Mouse (Mus musculus): ENCODE measurements around the gene Palld.

The Palld gene

DNA sequence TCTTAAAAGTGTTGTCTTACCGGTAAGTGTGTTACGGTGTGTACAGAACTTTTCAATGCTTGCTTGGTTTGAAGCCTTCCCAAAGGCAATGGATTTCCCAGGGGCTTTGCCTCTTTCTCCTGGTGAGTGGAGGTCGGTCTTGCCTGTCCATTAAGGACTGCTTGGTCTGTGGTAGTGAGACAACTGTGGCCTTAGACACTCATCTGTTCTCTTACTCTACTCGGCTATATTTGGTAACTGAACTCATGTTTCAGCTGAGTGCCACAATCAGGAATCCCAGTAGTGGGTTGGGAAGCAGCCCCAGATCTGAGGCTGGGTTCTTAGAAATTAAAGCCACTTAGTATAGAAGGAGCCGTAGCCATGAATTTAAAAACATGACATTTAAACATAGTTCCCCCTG, at the start of gene Palld:
Palld (minus strand) TSS at position 170 of the 400 bp plus-strand sequence.
- DNase-seq: no peak

DNA sequence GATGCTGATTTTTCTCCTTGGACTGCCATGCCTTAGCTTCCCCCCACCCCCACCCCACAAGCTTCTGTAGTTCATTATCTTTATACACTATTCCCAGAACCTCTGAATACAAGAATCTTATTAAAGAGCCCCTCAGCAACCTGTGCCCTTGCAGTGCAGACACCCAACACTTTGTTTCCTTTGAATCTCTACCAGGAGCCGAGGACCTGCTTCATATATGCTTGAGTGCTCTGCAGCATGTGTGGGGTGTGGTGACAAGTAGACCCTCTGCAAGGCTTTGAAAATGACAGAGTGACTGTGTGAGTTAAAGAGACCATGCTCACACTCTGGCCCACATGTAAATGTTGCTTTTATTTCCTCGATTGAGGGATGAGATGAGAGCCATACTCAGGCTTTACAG, 35.1 kb upstream of the Palld start:
- no peak for DNase-seq

DNA sequence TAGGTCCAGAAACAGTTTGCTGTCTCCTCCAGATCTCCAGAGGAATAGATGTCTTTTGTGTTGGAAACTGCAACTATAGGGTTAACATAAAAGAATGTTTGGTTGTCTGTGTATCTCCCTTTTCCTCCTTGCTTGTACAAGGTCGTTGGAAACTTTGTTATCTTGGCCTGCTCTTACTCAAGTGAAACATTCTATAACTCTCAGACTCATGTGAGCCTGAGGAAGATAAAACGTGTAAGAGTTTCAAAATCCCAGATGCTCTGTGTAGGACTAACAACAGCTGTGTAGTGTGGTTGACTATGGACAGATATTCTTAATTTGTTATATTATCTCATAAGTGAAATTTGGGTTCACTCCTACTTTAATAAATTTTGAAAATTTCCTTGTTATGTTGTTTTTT, 30.8 kb upstream of the Palld start:
- no peak for DNase-seq

DNA sequence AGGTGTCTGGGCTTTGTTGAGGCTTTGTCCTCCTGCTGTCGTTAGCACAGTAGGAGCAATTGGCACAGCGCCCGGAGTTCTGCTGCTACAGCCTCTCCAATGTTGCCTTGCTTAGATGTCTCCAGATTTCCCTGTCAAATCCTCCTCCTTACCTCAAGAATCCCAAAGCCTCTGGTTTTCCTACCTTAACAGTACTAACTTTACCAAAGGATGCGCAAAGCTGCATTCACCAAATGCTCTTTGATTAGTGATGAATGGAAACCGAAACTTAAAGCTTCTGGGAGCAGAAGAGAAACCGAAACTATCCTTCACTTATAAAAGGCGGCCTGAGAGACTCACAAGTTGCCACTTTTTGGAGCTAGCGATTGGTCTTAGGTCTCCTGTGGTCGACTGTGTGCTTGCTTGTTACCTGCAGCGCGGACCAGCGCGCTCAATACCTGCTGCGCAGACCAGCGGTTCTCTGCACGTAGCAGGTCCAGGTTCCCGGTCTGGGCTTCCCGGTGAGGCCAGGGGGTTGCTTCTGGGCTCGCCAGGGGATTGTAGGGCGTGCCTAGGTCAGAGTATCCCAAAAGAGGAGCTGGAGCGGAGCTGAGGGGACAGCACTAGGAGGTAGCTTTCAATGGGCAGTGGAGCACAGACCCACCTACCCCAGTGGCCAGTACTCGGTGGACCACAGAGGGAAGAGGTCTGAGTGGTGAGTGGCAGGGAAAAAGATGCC, 25.4 kb upstream of the Palld start, which contains the start of gene Ddx60:
Ddx60 (plus strand) TSS at position 311 of the 718 bp plus-strand sequence.
- DNase-seq: peak; percentile 45

DNA sequence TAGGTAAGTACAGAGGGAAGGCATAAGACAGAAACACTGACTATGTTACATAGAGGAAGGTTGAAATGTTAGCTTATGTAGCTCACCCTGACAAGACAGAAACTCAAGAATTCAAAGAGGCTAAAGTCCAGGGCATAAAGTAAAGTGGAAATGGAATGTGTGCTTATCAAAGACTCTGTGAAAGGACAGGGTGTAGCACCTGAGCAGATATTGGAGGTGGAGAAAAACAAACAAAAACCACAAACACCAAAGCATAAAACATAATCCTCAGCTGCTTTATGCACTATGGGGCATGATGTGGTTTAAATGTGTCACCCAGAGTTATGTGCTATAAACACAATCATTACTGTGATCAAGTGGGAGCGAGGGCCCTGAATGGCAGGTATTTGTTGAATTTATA, 22.0 kb upstream of the Palld start:
- no peak for DNase-seq

DNA sequence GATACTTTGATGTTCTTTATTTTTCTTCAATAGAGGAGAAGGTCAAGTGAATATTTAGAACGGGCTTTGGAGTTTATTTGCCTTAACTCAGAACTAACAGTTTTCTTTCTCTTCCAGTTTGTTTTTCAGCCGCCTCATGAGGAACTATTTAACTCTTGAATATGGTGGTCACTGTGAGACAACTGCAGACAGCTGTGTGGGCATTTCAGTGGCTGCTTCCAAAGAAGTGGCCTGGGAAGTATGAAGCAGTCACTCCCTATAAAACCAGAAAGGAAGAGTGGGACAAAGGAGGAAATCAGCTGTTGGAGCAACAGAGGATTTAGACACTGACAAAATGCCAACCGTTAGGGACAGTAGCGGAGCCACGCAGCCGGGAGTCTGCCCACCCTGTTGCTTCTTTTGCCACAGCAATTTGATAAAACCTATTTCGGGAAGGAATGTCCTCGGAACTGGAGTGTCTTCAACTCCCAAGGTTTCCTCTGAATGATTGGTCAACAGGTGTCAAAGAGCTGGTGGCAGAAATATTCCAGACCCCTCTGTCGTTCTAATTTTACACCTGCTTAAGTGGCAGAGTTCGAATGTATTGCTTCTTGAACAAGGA, 19.1 kb upstream of the Palld start:
- no peak for DNase-seq

DNA sequence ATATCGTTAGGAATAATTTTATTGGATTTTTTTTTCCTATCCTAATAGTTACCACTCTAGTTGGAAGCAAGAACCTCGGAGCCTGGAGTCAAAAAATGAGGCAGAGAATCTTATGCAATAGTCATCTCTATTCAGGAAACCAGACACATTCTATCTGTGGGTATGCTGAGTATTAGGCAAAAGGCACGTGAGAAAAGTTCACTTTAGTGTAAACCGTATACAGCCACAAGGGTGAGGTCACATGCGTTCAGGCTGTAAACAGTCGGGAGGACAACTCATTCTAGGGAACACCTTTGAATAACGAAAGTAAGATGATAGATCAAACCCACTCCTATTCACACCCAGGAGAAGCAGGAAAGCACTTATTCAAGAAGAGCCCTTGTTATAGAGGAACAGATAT, 17.9 kb upstream of the Palld start:
- DNase-seq: no peak

DNA sequence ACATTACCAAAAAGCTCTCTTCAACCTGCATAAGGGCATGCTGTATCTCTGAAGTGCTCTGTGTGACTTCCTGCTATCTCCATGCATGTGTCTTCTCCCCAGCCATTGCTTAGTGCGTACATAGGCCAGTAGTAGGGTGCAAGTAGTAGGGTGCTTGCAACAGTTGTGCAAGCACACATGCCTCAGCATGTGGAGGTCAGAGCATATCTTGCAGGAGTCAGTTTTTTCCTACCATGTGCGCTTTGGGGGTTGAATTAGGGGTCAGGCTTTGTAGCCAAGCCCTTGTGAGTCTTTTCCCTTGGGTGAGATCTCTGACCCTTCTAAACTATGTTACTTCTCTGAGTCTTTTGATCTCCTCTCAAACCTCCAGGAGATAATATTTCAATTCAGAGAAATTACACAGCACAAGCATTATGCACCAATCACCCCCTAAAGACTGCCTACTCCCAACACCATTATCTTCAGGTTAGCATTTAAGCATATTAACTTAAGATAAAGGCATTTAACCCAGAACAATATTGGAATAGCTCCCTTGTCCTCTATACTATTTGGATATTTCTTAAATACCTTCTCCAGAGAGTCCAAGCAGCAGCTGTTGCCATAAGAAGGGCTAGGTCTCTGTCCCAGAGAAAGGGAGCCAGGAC, 16.8 kb upstream of the Palld start:
- no peak for DNase-seq

DNA sequence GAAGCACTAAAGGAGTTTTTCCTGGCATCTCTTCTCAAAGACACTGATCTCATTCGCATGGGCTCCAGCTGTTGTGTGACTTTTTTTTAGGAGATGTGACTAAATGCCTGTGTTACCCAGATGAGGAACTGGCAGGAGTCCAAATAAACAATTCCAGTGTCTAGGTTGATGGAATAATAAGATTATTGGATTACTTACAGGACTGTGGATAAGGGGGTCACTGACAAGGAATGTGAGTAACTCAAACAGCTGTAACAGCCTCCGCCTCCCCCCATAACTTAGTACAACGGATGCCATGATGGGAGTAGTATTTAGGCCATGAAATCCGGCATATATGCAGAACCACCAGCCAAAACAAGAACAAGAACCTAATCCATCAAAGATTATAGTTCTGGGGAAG, 14.8 kb upstream of the Palld start:
- DNase-seq: no peak

DNA sequence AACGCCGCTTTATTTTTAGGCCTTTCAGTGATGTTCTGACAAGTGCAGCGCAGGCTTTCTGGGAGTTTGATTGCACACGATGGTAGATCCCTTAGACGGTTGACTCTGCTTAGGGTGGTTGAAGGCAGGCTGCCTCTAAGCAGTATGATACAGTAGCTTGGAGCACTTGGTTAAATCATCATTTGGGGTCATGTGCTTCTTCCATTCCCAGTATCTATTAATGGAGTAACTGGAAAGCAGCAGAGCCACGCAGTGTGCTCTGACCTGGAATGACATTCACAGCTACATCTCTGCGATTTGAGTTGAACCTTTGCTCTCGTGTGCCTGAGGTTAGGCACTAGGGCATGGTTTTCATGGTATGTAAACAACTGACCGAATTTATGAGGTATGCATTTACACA, 11.5 kb upstream of the Palld start:
- no peak for DNase-seq

DNA sequence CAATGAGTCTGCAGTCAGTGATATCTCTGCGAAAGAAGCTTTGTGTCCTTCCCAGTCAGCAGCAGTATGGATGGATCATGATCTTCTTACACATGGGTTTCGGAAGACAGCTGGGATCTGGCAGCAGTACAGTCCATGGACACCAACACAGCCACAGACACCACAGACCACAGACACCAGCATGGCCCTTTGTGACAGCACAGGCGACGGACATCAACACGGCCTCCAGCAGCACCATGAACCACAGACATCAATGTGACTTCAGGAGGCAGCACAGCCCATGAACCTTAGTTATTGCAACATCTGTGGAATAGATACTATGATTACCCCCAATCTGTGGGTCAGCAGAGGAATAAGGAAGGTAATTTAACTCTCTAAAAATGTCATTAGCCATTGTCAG, 10.3 kb upstream of the Palld start:
- DNase-seq: no peak

DNA sequence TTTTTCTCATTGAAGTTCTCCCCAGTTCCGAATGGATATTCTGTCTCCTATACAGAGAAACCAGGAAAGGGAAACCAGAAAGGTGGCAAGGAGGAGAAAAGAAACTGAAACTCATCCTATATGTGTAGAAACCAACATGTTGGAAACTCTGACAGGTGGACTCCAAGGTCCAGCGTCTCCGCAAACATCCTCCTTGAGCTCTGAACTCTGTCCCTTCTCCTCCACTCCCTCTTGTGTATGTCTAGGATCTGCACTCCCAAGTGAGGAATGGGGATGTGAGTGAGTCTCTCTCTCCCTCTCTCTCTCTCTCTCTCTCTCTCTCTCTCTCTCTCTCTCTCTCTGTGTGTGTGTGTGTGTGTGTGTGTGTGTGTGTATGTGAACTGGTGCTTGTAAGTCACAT, 6.8 kb upstream of the Palld start:
- DNase-seq: no peak

DNA sequence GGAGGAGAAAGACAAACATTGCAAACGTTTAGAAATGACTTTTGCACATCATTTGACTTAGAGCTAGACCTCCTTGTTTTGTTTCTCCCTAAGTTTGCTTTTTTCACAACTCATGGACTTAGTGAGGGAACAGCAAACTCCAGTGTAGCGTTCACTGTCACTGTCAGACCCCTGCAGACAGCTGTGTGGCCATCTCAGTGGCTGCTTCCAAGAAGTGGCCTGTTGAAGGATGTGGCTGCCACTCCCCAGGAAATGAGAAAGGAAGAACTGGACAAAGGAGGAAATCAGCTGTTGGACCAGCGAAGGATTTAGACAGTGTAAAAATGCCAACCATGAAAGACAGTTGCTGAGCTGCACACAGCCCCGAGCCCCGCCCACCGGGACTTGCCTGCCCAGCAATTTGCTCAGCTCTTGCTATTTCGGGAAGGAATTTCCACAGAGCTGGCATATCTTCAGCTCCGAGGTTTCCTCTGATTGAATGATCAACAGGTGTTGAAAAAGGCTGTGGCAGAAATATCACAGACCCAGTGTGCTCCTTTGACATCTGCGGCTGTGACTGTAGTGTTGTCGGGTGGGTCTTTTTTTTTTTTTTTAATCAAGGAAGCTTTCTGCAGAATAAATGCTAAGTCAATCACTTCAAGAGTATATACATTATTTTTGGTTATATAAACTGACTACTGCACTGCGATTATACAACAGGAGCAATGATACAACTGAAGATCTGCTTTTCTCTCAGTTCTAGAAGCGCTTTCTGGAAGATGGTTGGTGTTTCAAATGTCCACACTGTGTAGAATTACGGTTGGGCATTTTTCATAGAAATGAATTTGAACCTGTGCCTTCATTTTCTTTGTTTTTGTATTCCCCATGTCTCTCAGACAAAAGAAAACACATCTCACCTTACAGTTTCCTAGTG, 6.1 kb upstream of the Palld start:
- DNase-seq: no peak

DNA sequence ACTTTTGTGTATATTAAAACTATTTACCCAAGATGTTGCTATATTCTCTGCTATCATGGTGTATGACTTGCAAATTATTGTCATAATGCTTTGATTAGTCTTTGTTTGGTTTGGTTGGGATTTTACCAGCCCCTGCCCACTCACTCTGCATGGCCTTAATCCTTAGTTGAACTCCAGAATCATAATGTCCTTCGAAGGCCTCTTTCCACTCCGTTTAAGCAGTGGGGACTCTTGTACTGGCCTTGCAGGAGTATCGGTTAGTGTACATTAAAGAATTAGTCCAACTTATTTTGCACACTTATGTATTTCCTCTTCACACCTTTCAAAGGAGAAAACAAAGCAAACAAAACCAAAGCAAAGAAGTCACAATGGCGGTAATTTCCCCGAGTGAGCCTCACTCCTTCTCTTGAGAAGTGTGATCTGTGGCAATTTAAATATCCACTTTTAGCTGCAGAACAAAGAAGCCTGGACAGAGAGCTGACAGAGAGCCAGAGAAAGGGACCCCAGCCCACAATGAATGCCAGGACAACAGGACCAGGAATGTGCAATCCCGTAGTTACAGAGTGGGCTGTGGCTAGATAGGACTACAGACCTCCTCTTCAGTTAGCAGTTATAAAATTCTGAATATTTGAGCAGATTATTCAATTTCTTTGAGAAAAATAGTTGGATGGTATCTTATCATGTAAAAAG, 1.3 kb downstream of the Palld start:
- DNase-seq: no peak

DNA sequence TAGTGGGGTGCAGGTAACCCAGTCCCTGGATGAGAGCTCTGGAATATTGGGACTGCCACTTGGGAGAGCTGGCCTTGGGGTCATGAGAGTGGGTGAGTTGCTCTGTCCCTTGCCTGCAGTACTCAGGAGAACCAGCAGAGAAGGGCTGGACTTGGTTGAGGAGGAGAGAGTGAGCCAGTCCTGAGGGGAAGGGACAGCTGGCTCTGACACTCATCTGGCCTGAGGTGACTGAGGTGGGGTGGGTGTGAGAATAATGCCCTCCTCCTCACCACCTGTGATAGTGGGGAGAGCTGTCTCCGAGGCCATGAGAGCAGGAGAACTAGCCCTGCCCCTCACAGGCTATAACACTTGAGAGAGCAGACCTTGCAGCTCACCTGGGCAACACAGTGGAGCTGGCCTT, 5.1 kb downstream of the Palld start:
- no peak for DNase-seq

DNA sequence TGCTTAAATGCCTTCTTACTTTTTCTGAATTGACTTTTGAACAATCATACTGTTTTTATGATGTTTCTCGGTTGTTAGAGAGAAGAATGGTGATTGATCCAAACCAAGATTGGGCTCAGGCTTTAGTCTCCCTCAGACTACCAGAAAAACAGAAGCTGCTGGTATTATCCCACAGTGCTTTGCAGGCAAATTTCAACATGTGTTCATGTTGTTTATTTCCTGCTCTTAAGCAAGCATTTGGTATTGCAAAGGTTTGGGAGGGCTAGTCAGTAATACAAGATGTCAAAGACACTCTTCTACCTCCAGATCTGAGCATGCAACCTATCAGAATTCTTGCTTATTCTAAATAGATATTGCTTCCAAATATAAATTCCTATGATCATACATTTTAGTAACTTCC, 5.7 kb downstream of the Palld start:
- DNase-seq: no peak

DNA sequence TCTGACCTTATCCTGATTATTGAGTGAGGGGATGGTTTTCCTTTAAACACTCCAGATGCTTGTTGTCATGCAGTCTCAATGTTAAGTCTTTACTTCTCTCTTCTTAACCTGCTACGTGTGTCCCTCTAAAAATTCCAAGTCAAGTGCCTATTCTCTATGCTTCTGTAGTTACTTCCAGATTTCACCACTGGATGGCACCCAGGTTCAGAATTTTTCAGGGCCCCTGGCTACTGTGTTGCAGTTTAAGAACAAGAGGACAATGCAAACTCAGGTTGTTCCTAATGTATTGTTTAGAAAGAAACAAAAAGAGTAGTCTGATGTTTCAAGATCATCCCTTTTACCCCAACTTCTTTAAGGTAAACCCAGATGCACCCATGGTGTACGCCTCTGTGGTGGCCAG, 8.4 kb downstream of the Palld start:
- DNase-seq: no peak

DNA sequence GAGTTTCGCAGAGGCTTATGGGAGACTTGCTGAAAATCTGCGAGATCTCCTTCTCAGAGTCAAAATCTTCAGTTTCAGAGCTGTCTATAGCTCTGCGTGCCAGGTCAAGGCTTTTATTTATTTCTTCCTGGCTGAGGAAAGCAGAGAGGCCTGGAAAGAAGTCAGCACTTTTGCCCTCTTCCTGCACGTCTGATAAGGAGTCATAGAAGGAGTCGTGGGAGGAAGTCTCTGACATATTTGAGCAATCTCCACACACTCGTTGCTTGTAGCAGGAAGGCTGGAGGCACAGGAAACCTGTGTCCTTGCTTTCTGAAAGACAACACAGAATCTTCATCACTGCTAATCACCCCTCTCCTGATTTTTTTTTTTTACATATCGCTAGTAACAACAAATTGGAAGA, 24.9 kb downstream of the Palld start:
- DNase-seq: no peak

DNA sequence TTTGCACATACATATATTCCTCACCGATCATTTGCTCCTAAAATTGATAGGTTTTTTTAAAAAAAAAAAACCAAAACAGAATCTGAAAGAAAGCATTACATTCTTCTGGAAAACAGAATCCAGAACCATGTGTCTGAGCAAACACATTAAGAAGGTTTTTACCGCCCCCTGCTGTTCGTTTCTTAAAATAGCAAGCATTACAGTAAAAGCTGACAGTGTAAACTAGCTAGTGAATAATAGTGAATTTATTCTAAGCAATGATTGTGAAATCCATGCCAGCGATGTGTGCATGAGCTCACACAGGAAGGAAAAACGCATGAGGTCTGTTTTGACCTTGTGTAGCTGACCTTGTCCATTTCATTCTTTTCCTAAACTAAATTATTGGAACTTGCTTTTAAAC, 27.2 kb downstream of the Palld start:
- no peak for DNase-seq

DNA sequence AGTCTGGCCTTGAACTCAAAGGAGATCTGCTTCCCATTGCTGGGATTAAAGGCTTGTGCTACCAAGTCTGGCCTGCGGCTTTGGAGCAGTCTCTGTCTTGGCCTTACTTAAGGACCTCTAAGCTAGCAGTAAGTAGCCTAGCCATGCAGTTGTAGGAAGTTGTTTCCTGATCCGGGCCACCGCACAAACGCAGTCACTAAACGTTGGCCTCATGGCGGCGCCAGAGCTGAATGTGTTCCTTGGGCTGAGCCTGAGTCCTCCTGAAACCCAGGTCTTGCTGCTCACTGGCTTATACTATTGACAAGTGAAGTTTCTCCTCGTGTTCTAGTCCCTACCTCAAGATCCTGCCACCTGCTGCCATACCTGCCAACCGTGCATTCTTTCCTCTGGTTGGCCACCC, 28.5 kb downstream of the Palld start:
- DNase-seq: no peak

DNA sequence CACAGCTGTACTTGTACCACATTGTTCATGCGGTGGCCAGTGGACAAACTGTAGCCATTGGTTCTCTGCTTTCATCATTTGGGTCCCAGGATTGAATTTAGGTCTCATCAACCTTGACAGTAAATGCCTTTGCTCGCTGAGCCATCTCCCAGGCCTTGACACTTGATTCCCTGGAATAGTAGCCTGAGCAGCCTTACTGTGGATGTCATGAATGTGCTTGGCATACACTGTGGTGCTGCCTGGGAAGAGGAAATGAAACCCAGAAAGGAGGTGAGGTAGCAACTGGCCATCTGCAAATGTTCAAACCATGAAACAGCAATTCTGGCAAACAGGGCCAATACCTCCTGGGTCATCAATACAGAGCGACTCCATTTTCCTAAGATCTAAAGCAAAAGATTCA, 34.0 kb downstream of the Palld start:
- no peak for DNase-seq

DNA sequence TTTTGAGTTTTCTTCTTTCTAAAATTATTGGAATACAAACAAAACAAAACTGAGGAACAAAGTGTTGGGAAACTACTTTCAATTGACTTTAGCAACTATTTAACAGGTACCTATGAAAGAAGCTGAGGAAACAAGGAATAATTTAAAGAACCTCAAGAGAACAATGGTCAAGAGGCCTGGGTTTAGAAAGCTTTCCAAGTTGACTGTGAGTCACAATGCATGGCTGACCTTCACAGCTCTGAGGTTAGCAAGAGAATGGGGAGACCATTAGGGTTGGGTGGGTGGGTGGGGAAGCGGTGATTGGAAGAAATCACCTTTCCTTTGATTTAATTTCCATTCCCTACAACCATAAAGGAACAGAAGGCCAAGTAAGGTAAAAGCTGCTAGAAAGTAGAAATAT, 35.6 kb downstream of the Palld start:
- DNase-seq: no peak

DNA sequence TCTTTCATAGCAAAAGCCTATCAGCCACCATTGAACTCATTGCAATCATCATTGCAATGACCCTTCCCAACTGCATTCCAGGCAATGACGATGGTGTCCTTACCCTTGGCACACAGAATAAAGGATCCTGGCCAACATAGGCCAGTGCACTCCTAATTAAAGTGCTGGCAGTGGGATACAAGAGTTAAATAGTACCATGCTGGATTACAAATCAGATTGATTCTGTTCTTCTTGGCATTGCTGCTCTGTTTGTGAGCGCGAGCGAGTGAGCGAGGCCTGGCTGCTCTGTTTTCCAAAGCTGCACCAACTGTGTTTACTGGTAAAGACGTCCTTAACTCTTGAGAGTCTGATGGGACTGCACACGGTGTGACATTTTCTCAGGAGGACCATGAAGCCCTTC, 37.1 kb downstream of the Palld start:
- DNase-seq: no peak
